Mouse (Mus musculus): ENCODE measurements around the gene Fam209. TPM values are rescaled to one million over a fixed set of nuclear protein-coding genes. Genes with fewer than 3 reads are reported as not detected.

The Fam209 gene
- polyA plus RNA-seq (2015; fragmentation: Nextera tagmentation; extraction: Ambion mirVana), result 0.21 TPM in 1 of 2 replicates, not detected in the other

- H3K4me1 ChIP-seq (ENCODE audit: control insufficient read depth, insufficient read depth, low read length), result peaks cover 13% of the 10 kb centered on the region
- H3K27me3 ChIP-seq (ENCODE audit: control insufficient read depth, insufficient read depth, low read length), result no peaks in the 10 kb centered on the region
- H3K9ac ChIP-seq (ENCODE audit: low read length), result no peak within 1 kb of the TSS
- 83% methylated on average over 11 of the region's 11 CpGs for WGBS
- H3K4me3 ChIP-seq (ENCODE audit: low read length), result no peak within 1 kb of the TSS
- no peak within 1 kb of the TSS for H3K4me2 ChIP-seq (ENCODE audit: low read depth, low read length)
- H3K9me3 ChIP-seq (replicated peaks; ENCODE audit: control insufficient read depth, low read length), result no peaks in the 10 kb centered on the region
- H3K36me3 ChIP-seq (ENCODE audit: control insufficient read depth, insufficient read depth), result peaks cover 12% of the 10 kb centered on the region
- ATAC-seq (replicated peaks; ENCODE audit: extremely low read depth, insufficient read depth, low FRiP score), result no peak
- H3K27ac ChIP-seq (ENCODE audit: low read length), result peak within 1 kb of the TSS; percentile 31
These were observed at the start of gene Fam209 for GRCm38 (mm10) chr2:172472318-172472717. Gene Fam209, plus strand, starts transcription at chr2:172472520.

- no peak overlapping the region for H3K4me3 ChIP-seq (ENCODE audit: low read length)
- H3K4me1 ChIP-seq (ENCODE audit: control insufficient read depth, insufficient read depth, low read length), result peaks cover 15% of the 10 kb centered on the region
- 11% methylated on average over 1 of the region's 1 CpGs for WGBS
- no peaks in the 10 kb centered on the region for H3K27me3 ChIP-seq (ENCODE audit: control insufficient read depth, insufficient read depth, low read length)
- ATAC-seq (replicated peaks; ENCODE audit: extremely low read depth, insufficient read depth, low FRiP score), result peak; percentile 95
- H3K36me3 ChIP-seq (ENCODE audit: control insufficient read depth, insufficient read depth), result no peaks in the 10 kb centered on the region
- H3K9me3 ChIP-seq (replicated peaks; ENCODE audit: control insufficient read depth, low read length), result no peaks in the 10 kb centered on the region
- peak overlapping the region; percentile 33 for H3K27ac ChIP-seq (ENCODE audit: low read length)
- no peak overlapping the region for H3K4me2 ChIP-seq (ENCODE audit: low read depth, low read length)
- H3K9ac ChIP-seq (ENCODE audit: low read length), result no peak overlapping the region
These were observed 41.7 kb upstream of the Fam209 start for GRCm38 (mm10) chr2:172430609-172431008.

- Histone ChIP-seq H3K9me3 (replicated peaks; ENCODE audit: control insufficient read depth, low read length) (no peaks in the 10 kb centered on the region), H3K4me2 (ENCODE audit: low read depth, low read length) (no peak overlapping the region), H3K27me3 (ENCODE audit: control insufficient read depth, insufficient read depth, low read length) (no peaks in the 10 kb centered on the region), H3K27ac (ENCODE audit: low read length) (no peak overlapping the region), H3K36me3 (ENCODE audit: control insufficient read depth, insufficient read depth) (no peaks in the 10 kb centered on the region), H3K9ac (ENCODE audit: low read length) (no peak overlapping the region), H3K4me1 (ENCODE audit: control insufficient read depth, insufficient read depth, low read length) (peaks cover 15% of the 10 kb centered on the region), H3K4me3 (ENCODE audit: low read length) (no peak overlapping the region)
- WGBS, result 42% methylated on average over 5 of the region's 5 CpGs
- ATAC-seq (replicated peaks; ENCODE audit: extremely low read depth, insufficient read depth, low FRiP score), result 0 out of 2 replicates have a peak, but pooled peaks have one; percentile 10
These were observed 38.6 kb upstream of the Fam209 start for GRCm38 (mm10) chr2:172433746-172434145.

GRCm38 (mm10) chr2:172437371-172437952 lies 34.9 kb upstream of the Fam209 start:
- ATAC-seq (replicated peaks; ENCODE audit: extremely low read depth, insufficient read depth, low FRiP score), result no peak
- no peaks in the 10 kb centered on the region for H3K36me3 ChIP-seq (ENCODE audit: control insufficient read depth, insufficient read depth)
- H3K27ac ChIP-seq (ENCODE audit: low read length), result no peak overlapping the region
- no peak overlapping the region for H3K9ac ChIP-seq (ENCODE audit: low read length)
- H3K4me3 ChIP-seq (ENCODE audit: low read length), result no peak overlapping the region
- 52% methylated on average over 16 of the region's 16 CpGs for WGBS
- H3K9me3 ChIP-seq (replicated peaks; ENCODE audit: control insufficient read depth, low read length), result no peaks in the 10 kb centered on the region
- no peaks in the 10 kb centered on the region for H3K27me3 ChIP-seq (ENCODE audit: control insufficient read depth, insufficient read depth, low read length)
- H3K4me1 ChIP-seq (ENCODE audit: control insufficient read depth, insufficient read depth, low read length), result peaks cover 13% of the 10 kb centered on the region
- H3K4me2 ChIP-seq (ENCODE audit: low read depth, low read length), result no peak overlapping the region

- H3K9ac ChIP-seq (ENCODE audit: low read length), result peak within 1 kb of the TSS; percentile 83
- H3K4me2 ChIP-seq (ENCODE audit: low read depth, low read length), result peak within 1 kb of the TSS; percentile 97
- H3K27me3 ChIP-seq (ENCODE audit: control insufficient read depth, insufficient read depth, low read length), result no peaks in the 10 kb centered on the region
- H3K4me3 ChIP-seq (ENCODE audit: low read length), result peak within 1 kb of the TSS; percentile 95
- peaks cover 13% of the 10 kb centered on the region for H3K4me1 ChIP-seq (ENCODE audit: control insufficient read depth, insufficient read depth, low read length)
- 2% methylated on average over 35 of the region's 35 CpGs for WGBS
- peak within 1 kb of the TSS; percentile 81 for H3K27ac ChIP-seq (ENCODE audit: low read length)
- ATAC-seq (replicated peaks; ENCODE audit: extremely low read depth, insufficient read depth, low FRiP score), result peak; percentile 97
- H3K9me3 ChIP-seq (replicated peaks; ENCODE audit: control insufficient read depth, low read length), result no peaks in the 10 kb centered on the region
- H3K36me3 ChIP-seq (ENCODE audit: control insufficient read depth, insufficient read depth), result no peaks in the 10 kb centered on the region
These were observed 32.3 kb upstream of the Fam209 start, which contains the start of gene Rtf2 for GRCm38 (mm10) chr2:172439843-172440639. Gene Rtf2, plus strand, starts transcription at chr2:172440556.

- Histone ChIP-seq H3K4me3 (ENCODE audit: low read length) (peak overlapping the region; percentile 95), H3K4me2 (ENCODE audit: low read depth, low read length) (peak overlapping the region; percentile 97), H3K27me3 (ENCODE audit: control insufficient read depth, insufficient read depth, low read length) (no peaks in the 10 kb centered on the region), H3K9me3 (replicated peaks; ENCODE audit: control insufficient read depth, low read length) (no peaks in the 10 kb centered on the region), H3K36me3 (ENCODE audit: control insufficient read depth, insufficient read depth) (no peaks in the 10 kb centered on the region), H3K27ac (ENCODE audit: low read length) (peak overlapping the region; percentile 63), H3K9ac (ENCODE audit: low read length) (peak overlapping the region; percentile 83), H3K4me1 (ENCODE audit: control insufficient read depth, insufficient read depth, low read length) (peaks cover 13% of the 10 kb centered on the region)
- WGBS, result under 1% methylated on average over 21 of the region's 21 CpGs
- ATAC-seq (replicated peaks; ENCODE audit: extremely low read depth, insufficient read depth, low FRiP score), result peak; percentile 37; the same call in 1 of the 2 replicates
These were observed 31.7 kb upstream of the Fam209 start for GRCm38 (mm10) chr2:172440640-172441005.

- Histone ChIP-seq H3K4me3 (ENCODE audit: low read length) (peak overlapping the region; percentile 95), H3K4me2 (ENCODE audit: low read depth, low read length) (peak overlapping the region; percentile 97), H3K36me3 (ENCODE audit: control insufficient read depth, insufficient read depth) (peaks cover 4% of the 10 kb centered on the region; the same call in 1 of the 2 replicates), H3K27ac (ENCODE audit: low read length) (no peak overlapping the region; the same call in 1 of the 2 replicates), H3K4me1 (ENCODE audit: control insufficient read depth, insufficient read depth, low read length) (peaks cover 13% of the 10 kb centered on the region), H3K27me3 (ENCODE audit: control insufficient read depth, insufficient read depth, low read length) (no peaks in the 10 kb centered on the region), H3K9ac (ENCODE audit: low read length) (peak overlapping the region; percentile 83), H3K9me3 (replicated peaks; ENCODE audit: control insufficient read depth, low read length) (no peaks in the 10 kb centered on the region)
- WGBS, result 28% methylated on average over 6 of the region's 6 CpGs
- ATAC-seq (replicated peaks; ENCODE audit: extremely low read depth, insufficient read depth, low FRiP score), result no peak
These were observed 31.1 kb upstream of the Fam209 start for GRCm38 (mm10) chr2:172441176-172441575.

- H3K36me3 ChIP-seq (ENCODE audit: control insufficient read depth, insufficient read depth), result peaks cover 38% of the 10 kb centered on the region
- no peak overlapping the region for H3K27ac ChIP-seq (ENCODE audit: low read length)
- peaks cover 9% of the 10 kb centered on the region for H3K4me1 ChIP-seq (ENCODE audit: control insufficient read depth, insufficient read depth, low read length)
- H3K4me3 ChIP-seq (ENCODE audit: low read length), result no peak overlapping the region
- H3K9me3 ChIP-seq (replicated peaks; ENCODE audit: control insufficient read depth, low read length), result no peaks in the 10 kb centered on the region
- H3K4me2 ChIP-seq (ENCODE audit: low read depth, low read length), result no peak overlapping the region
- WGBS, result 93% methylated on average over 4 of the region's 4 CpGs
- H3K9ac ChIP-seq (ENCODE audit: low read length), result no peak overlapping the region
- ATAC-seq (replicated peaks; ENCODE audit: extremely low read depth, insufficient read depth, low FRiP score), result no peak
- H3K27me3 ChIP-seq (ENCODE audit: control insufficient read depth, insufficient read depth, low read length), result no peaks in the 10 kb centered on the region
These were observed 26.7 kb upstream of the Fam209 start for GRCm38 (mm10) chr2:172445617-172446016.

- Histone ChIP-seq H3K4me2 (ENCODE audit: low read depth, low read length) (no peak overlapping the region), H3K36me3 (ENCODE audit: control insufficient read depth, insufficient read depth) (peaks cover 47% of the 10 kb centered on the region), H3K9me3 (replicated peaks; ENCODE audit: control insufficient read depth, low read length) (no peaks in the 10 kb centered on the region), H3K4me1 (ENCODE audit: control insufficient read depth, insufficient read depth, low read length) (no peaks in the 10 kb centered on the region), H3K4me3 (ENCODE audit: low read length) (no peak overlapping the region), H3K27me3 (ENCODE audit: control insufficient read depth, insufficient read depth, low read length) (no peaks in the 10 kb centered on the region), H3K27ac (ENCODE audit: low read length) (no peak overlapping the region), H3K9ac (ENCODE audit: low read length) (no peak overlapping the region)
- no peak for ATAC-seq (replicated peaks; ENCODE audit: extremely low read depth, insufficient read depth, low FRiP score)
- 87% methylated on average over 6 of the region's 6 CpGs for WGBS
These were observed 25.0 kb upstream of the Fam209 start for GRCm38 (mm10) chr2:172447317-172447716.

Data from heart, embryonic 16.5 days (tissue).